Comparison of ENCODE assay signal across 8 mouse cellular contexts in the genomic region with DNA sequence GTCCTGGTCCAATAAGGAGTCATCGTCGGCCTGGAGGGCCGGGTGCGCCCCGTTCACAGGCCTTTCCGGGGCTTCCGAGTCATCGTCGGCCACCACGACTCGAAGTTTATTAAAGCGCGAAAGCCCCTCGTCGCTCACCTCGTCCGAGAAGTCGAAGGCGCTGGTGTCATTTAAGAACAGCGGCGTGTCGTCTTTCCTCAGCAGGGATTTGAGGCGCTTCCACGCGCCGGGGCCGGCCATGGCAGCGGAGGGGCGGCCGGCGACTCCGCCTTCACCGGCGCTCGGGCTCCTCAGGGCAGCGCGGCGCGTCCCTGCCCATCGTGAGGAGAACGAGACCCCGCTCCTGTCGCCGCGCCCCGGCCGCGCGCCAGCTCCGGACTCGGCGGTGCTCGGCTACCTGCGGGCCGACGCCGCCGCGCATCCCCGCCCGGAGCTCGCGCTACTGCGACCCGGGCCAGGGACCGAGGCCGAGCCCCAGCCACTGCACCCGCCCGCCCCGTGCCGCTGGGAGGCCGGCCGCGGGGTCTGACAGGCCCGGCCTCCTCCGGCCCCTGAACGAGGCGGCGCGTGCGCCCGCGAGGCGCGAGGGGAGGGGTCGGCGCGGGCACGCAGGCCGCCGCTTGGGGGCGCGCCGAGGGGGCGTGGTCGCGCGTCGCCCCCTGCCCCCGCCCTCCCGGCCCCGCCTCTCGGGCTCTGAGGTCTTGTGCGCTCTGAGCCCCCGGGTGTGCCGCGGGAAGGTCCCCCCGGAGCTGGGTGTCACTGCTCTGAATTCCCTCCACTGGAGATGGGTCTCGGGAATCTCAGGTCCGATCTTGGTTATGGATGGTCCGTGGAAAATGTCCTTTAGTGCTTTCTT. TPM values are rescaled to one million over a fixed set of nuclear protein-coding genes. Genes with fewer than 3 reads are reported as not detected.
A peak's percentile ranks its signal among the peaks of the same experiment; 100 is the strongest.
DNase-seq lines count a peak whose midpoint lies in the region; ATAC-seq lines count a peak whose summit lies in the region.

A gene (minus strand): TSS at position 483 of the 856 bp plus-strand sequence.

- H3K4me1 ChIP-seq in intestine, embryonic 14.5 days (replicated peaks; ENCODE audit: control insufficient read depth, insufficient read depth, low read length), result peaks cover 11% of the 10 kb centered on the region

- H3K36me3 ChIP-seq in intestine, embryonic 14.5 days (ENCODE audit: control insufficient read depth, insufficient read depth, low read length), result no peaks in the 10 kb centered on the region

- under 1% methylated on average over 79 of the region's 111 CpGs for WGBS in intestine, embryonic 14.5 days

- peak within 1 kb of the TSS; percentile 59 for H3K27ac ChIP-seq in intestine, embryonic 14.5 days (ENCODE audit: low read depth)

- peak within 1 kb of the TSS; percentile 86 for H3K4me2 ChIP-seq in intestine, embryonic 14.5 days (ENCODE audit: low read length)

- peak within 1 kb of the TSS; percentile 76 for H3K4me3 ChIP-seq in intestine, embryonic 14.5 days (ENCODE audit: low read depth, low read length)

- peak; percentile 99 for ATAC-seq in intestine, embryonic 14.5 days (replicated peaks; ENCODE audit: low FRiP score, low TSS enrichment, low read depth)

- peak; percentile 70 for DNase-seq in adipocyte (ENCODE audit: low spot score)
- peak; percentile 80 for DNase-seq in embryo, embryonic 10 days (ENCODE audit: low spot score)
- DNase-seq in gastrocnemius, postnatal 36 days, result peak; percentile 64 to 75
- DNase-seq in intestine, embryonic 14.5 days (ENCODE audit: low spot score), result peak; percentile 85
- peak; percentile 61 to 80 for DNase-seq in left cerebral cortex, postnatal 36 days (ENCODE audit: low spot score in 2 of 2)
- DNase-seq in mesoderm, embryonic 11.5 days (ENCODE audit: low read depth, low spot score), result peak; percentile 86
- peak; percentile 28 to 49 for DNase-seq in right cerebral cortex, postnatal 36 days (ENCODE audit: low spot score in 2 of 2)
- peak; percentile 81 for DNase-seq in yolk sac, embryonic 10.5 days (ENCODE audit: low spot score)

- H3K9me3 ChIP-seq in intestine, embryonic 14.5 days (ENCODE audit: control insufficient read depth, low read length), result no peaks in the 10 kb centered on the region

- intact Hi-C loops in gastrocnemius, postnatal 36 days (cut with DNase I), result loop anchor here (5.0 kb wide), 1 partner anchor 35 kb away; a partner anchor contains a TSS
- intact Hi-C loops in left cerebral cortex, postnatal 36 days (cut with DNase I), result loop anchor here (2.0 kb wide), 1 partner anchor 36 kb away; a partner anchor contains a TSS

- no peaks in the 10 kb centered on the region for H3K27me3 ChIP-seq in intestine, embryonic 14.5 days (replicated peaks; ENCODE audit: control insufficient read depth, insufficient read depth, low read length)

- H3K9ac ChIP-seq in intestine, embryonic 14.5 days (ENCODE audit: low read length), result peak within 1 kb of the TSS; percentile 71

RNA-seq across cellular contexts. Expression of the gene that starts here (rescaled TPM):
- total RNA-seq in gastrocnemius, postnatal 36 days (2021), result 10 to 100 TPM; 12.1 to 12.4 TPM
- 13.7 and 14.6 TPM in 2 replicates for polyA plus RNA-seq in intestine, embryonic 14.5 days (2014; fragmentation: Nextera tagmentation; extraction: Ambion mirVana)
- 10 to 100 TPM; 46.3 to 52.0 TPM for total RNA-seq in left cerebral cortex, postnatal 36 days (2021)

Comparison
In these comparisons a context has a peak if more than half of its experiments do, and no peak if none do; other contexts are left out.
1. Peak in every context shown above with its lines: DNase-seq, ATAC-seq, H3K4me3 ChIP-seq and H3K27ac ChIP-seq.